Mouse (Mus musculus): Measurements from ENCODE around the gene Hcn4.

GRCm38 (mm10) chr9:58873541-58874324 is 50.5 kb downstream of the Hcn4 start:
- TF ChIP-seq CTCF (IDR thresholded peaks at IDR 0.05; ENCODE audit: borderline replicate concordance, extremely low read depth, insufficient read depth, insufficient read length) (peak; percentile 84), POLR2A (IDR thresholded peaks at IDR 0.05; ENCODE audit: borderline replicate concordance, extremely low read depth, insufficient read depth, insufficient read length, poor library complexity, severe bottlenecking) (no peak)

Measured in brain, embryonic 14.5 days (tissue).